17 mouse cellular contexts compared by ENCODE assay signal in genomic region chr5:8541120-8542117, GRCm38 (mm10).
"Had no signal": no experiment of that assay in that cellular context is flagged by ENCODE, and none has a peak within 500 bp of the region (broad histone marks: within the 10 kb centered on the region; RNA-seq: fewer than 3 reads in every experiment).

No protein-coding gene starts in this region.

- DNase-seq: kidney, adult 2 months; kidney, postnatal 36 days; layer of hippocampus, adult 9-11 months; layer of hippocampus, postnatal 36 days; liver; liver, embryonic 13.5 days; liver, postnatal 0 days; lung, postnatal 4 days; retina, postnatal 1 day; right cerebral cortex, postnatal 4 days; spleen, adult 18-20 months; thymus, adult 2 months; thymus, postnatal 25 days had no signal

- H3K4me1 ChIP-seq: liver, embryonic 13.5 days; midbrain, embryonic 10.5 days; neural tube, embryonic 13.5 days had no signal

- ATAC-seq: intestine, embryonic 16.5 days; liver, postnatal 0 days; midbrain, embryonic 16.5 days had no signal

- H3K4me2 ChIP-seq: liver, embryonic 13.5 days; neural tube, embryonic 13.5 days had no signal

- H3K9ac ChIP-seq: liver, embryonic 13.5 days; liver, postnatal 0 days; neural tube, embryonic 13.5 days had no signal

- H3K27me3 ChIP-seq: liver, embryonic 13.5 days; neural tube, embryonic 13.5 days had no signal

- H3K9me3 ChIP-seq: liver, embryonic 13.5 days; midbrain, embryonic 10.5 days; neural tube, embryonic 13.5 days had no signal

- H3K36me3 ChIP-seq: liver, embryonic 13.5 days; midbrain, embryonic 10.5 days had no signal

- H3K27ac ChIP-seq: liver, embryonic 13.5 days; midbrain, embryonic 10.5 days; neural tube, embryonic 13.5 days had no signal

- H3K4me3 ChIP-seq: liver, embryonic 13.5 days; midbrain, embryonic 10.5 days; neural tube, embryonic 13.5 days had no signal
